Mouse (Mus musculus) limb, embryonic 14.5 days (tissue): ENCODE results near the gene Inpp4a. TPM values are rescaled to one million over a fixed set of nuclear protein-coding genes. Genes with fewer than 3 reads are reported as not detected.
A peak's percentile ranks its signal among the peaks of the same experiment; 100 is the strongest.

ENCODE experiments used
- ATAC-seq: fragments of 200-750 bp; cut with Nextera tagmentation; 2 replicates; pipeline ENCODE4 v1.8.0; 2017; ENCODE audit warnings: low read depth, moderate number of reproducible peaks, moderate TSS enrichment; ENCODE audit not compliant: low FRiP score
- DNase-seq: peaks from one replicate; pipeline ENCODE4 v3.0.0-alpha.2; 2015; ENCODE audit warnings: low spot score
- H3K27ac ChIP-seq: fragments of 300-500 bp; sonication (generic); replicated peaks from 2 replicates; pipeline ENCODE4 v1.5.1; 2014; ENCODE audit warnings: low read depth, mild to moderate bottlenecking, low read length, moderate library complexity, mixed read lengths
- H3K27me3 ChIP-seq: fragments of 300-500 bp; sonication (generic); 2 replicates; pipeline ENCODE4 v1.6.1; 2014; ENCODE audit warnings: low read length, mixed read lengths; ENCODE audit not compliant: control insufficient read depth, insufficient read depth
- H3K36me3 ChIP-seq: fragments of 300-500 bp; sonication (generic); 2 replicates; pipeline ENCODE4 v1.6.1; 2014; ENCODE audit warnings: mild to moderate bottlenecking, low read length, moderate library complexity, mixed read lengths; ENCODE audit not compliant: control insufficient read depth, insufficient read depth
- H3K4me1 ChIP-seq: fragments of 300-500 bp; sonication (generic); 2 replicates; pipeline ENCODE4 v1.6.1; 2014; ENCODE audit warnings: antibody characterized with exemption, low read length, mixed read lengths; ENCODE audit not compliant: control insufficient read depth, insufficient read depth
- H3K4me2 ChIP-seq: fragments of 300-500 bp; sonication (generic); replicated peaks from 2 replicates; pipeline ENCODE4 v1.6.1; 2014; ENCODE audit warnings: low read depth, mild to moderate bottlenecking, low read length, moderate library complexity; ENCODE audit not compliant: severe bottlenecking
- H3K4me3 ChIP-seq: fragments of 300-500 bp; sonication (generic); replicated peaks from 2 replicates; pipeline ENCODE4 v1.5.1; 2014; ENCODE audit warnings: low read length
- H3K9ac ChIP-seq: fragments of 300-500 bp; sonication (generic); 2 replicates; pipeline ENCODE4 v1.6.1; 2014; ENCODE audit warnings: mild to moderate bottlenecking, low read depth, low read length, moderate library complexity; ENCODE audit not compliant: severe bottlenecking
- H3K9me3 ChIP-seq: fragments of 300-500 bp; sonication (generic); 2 replicates; pipeline ENCODE4 v1.6.1; 2016; ENCODE audit warnings: low read length; ENCODE audit not compliant: control insufficient read depth
- POLR2A ChIP-seq: fragments of 200-500 bp; IDR thresholded peaks from 2 replicates; pipeline ENCODE4 v1.8.0; 2012; ENCODE audit warnings: inconsistent platforms, mild to moderate bottlenecking, moderate library complexity, borderline replicate concordance; ENCODE audit not compliant: insufficient read depth, insufficient read length; ENCODE audit errors: extremely low read depth
- WGBS: fragments of 180-500 bp; shearing (Covaris S2); extraction: QIAGEN DNeasy Blood & Tissue Kit; methylation state at CpG from one replicate; pipeline ENCODE4 v1.1.7; 2014; 5-methylcytosine and 5-hydroxymethylcytosine counted together
- polyA plus RNA-seq, 2 experiments: library from polyadenylated mRNA; depleted of rRNA in 1 of 2; stranded (reverse) in 1 of 2; unstranded in 1 of 2; fragments of >200 nt; fragmentation: Nextera tagmentation in 1 of 2; extraction: Ambion mirVana in 1 of 2; gene quantifications; 2 replicates each; pipeline versions ENCODE4 v1.2.1 to v1.2.3; 2012 to 2014

Inpp4a gene
- polyA plus RNA-seq (2012; rRNA removed) (13.6 and 15.6 TPM in 2 replicates), polyA plus RNA-seq (2014; fragmentation: Nextera tagmentation; extraction: Ambion mirVana) (16.6 and 18.5 TPM in 2 replicates)

DNA sequence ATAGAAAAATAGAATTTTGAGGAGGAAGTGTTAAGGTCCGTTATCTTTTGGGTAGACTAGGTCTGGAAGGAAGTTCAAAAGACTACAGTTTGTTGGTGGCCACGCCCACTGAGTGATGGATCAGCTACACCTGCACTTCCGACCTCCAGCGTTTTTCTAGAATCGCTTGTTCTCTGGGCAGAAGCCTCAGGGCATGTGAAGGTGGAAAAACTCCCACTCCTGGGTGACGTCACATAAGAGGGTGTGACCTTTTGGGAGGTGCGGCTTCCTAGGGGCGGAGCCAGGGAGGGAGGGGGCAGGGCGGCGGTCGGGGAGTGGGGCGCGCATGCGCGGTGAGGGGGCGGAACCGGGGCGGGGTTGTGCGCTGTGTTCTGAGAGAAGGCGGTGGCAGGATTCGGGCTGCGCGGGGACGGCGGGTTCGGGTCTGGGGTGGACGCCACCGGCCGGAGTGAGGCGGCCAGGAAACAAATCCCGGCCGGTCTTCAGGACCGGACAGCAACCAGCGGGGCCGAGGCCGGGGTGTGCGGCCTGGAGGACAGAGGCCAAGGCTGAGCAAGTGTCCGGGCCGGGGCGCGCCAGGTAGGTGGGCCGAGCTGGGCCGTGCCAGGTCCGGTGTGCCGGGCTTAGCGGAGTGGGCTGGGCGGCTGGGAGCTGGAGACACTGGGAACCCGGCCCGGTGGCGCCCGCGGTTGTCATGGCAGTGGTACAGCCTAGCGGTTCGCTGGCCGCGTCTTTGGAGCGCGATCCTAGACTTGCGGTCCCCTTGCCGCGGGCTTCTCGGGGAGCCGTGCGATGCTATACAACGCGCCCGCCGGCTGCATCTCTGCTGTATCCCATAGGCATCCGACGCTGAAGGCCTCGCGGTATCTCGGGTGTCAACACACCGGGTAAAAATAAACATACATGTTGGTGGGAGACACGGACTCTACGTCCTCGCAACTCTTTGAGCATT is at the start of gene Inpp4a:
Gene Inpp4a, plus strand, starts transcription at position 326 of the 952 bp plus-strand sequence.
- ATAC-seq (peak; percentile 90), DNase-seq (peak; percentile 88)
- no peaks in the 10 kb centered on the region for H3K36me3 ChIP-seq
- H3K27me3 ChIP-seq: no peaks in the 10 kb centered on the region
- no peak for TF ChIP-seq POLR2A
- H3K4me1 ChIP-seq: 0 out of 2 replicates have a peak, but pooled peaks cover 7% of the 10 kb centered on the region
- under 1% methylated on average over 52 of the region's 77 CpGs for WGBS
- H3K27ac ChIP-seq: no peak within 1 kb of the TSS
- H3K4me3 ChIP-seq: peak within 1 kb of the TSS; percentile 90
- H3K4me2 ChIP-seq: peak within 1 kb of the TSS; percentile 65
- H3K9ac ChIP-seq: peak within 1 kb of the TSS; percentile 87
- no peaks in the 10 kb centered on the region for H3K9me3 ChIP-seq

DNA sequence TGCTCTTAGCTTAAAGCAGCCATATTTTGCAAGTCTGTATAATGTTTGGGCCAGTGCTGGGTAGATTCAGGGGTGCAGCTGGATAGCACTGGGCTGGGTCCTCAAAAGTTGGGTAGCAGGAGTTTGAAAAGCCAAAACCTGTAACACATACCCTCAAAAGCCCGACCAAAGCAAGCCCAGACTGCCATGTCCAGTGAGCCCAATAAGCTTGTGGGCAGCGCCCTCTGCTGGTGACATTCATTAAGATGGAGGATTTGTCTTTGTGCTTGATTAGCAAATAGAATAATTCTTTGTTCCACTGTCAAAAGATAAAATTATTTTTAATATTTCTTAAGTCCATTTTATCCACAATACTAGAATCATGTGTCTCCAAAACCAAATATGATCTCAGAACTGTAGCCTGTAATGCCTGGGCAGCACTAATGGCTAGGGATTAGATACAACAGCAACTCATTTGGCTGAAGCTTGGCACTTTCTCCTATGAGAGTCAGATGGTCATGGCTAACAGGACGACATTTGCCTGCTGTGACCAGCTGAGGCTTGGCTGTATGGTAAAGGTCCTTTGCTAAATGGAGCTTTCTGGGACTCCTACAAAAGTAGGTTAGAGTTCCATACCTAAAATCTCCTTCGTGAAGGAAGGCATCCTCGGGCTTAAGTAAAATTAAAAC is 48.9 kb upstream of the Inpp4a start:
- H3K9ac ChIP-seq: no peak overlapping the region
- no peak overlapping the region for H3K4me3 ChIP-seq
- TF ChIP-seq POLR2A: no peak
- ATAC-seq: peak; percentile 57; the same call in 1 of the 2 replicates
- peak; percentile 85 for DNase-seq
- no peak overlapping the region for H3K4me2 ChIP-seq
- H3K27me3 ChIP-seq: no peaks in the 10 kb centered on the region
- no peak overlapping the region for H3K27ac ChIP-seq
- H3K4me1 ChIP-seq: 0 out of 2 replicates have a peak, but pooled peaks cover 5% of the 10 kb centered on the region
- H3K9me3 ChIP-seq: no peaks in the 10 kb centered on the region
- H3K36me3 ChIP-seq: no peaks in the 10 kb centered on the region
- WGBS: 38% methylated on average over 5 of the region's 5 CpGs

DNA sequence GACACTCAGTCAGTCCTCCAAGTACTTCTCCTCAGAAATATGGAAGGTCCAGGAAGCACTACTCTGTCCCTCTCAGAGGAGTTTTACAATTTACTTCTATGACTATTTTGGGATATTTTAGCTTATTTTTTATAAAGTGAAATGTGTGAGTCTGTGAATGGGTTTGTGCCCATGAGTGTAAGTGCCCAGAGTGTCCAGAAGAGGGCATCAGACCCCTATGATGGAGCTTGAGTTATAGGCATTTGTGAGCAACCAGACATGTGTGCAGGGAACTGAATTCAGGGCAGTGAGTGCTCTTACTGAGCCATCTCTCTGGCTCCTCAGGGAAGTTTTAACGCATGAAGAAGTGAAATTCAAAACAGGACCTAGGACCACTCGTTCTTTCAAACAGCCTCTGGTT is 41.2 kb upstream of the Inpp4a start:
- Histone ChIP-seq H3K9me3 (no peaks in the 10 kb centered on the region), H3K4me3 (no peak overlapping the region), H3K4me2 (no peak overlapping the region), H3K27me3 (no peaks in the 10 kb centered on the region), H3K4me1 (no peaks in the 10 kb centered on the region), H3K36me3 (no peaks in the 10 kb centered on the region), H3K9ac (no peak overlapping the region), H3K27ac (no peak overlapping the region)
- whole genome bisulfite sequencing: 91% methylated on average over 2 of the region's 2 CpGs
- no peak for TF ChIP-seq POLR2A
- DNase-seq (no peak), ATAC-seq (no peak)

DNA sequence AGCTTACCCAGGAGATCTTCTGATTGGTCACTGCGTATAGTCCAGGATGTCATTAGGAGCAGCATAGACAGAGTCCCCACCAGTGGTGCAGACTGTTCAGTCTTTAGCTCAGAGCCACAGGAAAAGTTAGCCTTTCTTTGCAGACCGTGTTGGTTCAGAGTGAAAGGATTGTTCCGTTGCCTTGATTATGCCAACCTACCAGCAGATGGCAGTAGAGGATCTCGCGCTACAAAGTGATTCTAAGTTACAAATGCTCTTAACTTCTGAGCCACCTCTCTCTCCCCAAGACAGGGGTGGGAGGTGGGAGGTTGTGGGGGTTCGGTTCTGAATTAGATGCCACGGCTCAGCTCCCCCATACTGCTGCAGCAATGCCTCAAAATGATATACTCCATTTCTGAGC is 27.2 kb upstream of the Inpp4a start:
- H3K27ac ChIP-seq: no peak overlapping the region
- DNase-seq (peak; percentile 83), ATAC-seq (no peak)
- H3K9me3 ChIP-seq: no peaks in the 10 kb centered on the region
- H3K9ac ChIP-seq: no peak overlapping the region
- H3K36me3 ChIP-seq: no peaks in the 10 kb centered on the region
- H3K4me2 ChIP-seq: no peak overlapping the region
- no peaks in the 10 kb centered on the region for H3K27me3 ChIP-seq
- H3K4me3 ChIP-seq: no peak overlapping the region
- TF ChIP-seq POLR2A: no peak
- H3K4me1 ChIP-seq: no peaks in the 10 kb centered on the region
- 7% methylated on average over 7 of the region's 7 CpGs for WGBS

DNA sequence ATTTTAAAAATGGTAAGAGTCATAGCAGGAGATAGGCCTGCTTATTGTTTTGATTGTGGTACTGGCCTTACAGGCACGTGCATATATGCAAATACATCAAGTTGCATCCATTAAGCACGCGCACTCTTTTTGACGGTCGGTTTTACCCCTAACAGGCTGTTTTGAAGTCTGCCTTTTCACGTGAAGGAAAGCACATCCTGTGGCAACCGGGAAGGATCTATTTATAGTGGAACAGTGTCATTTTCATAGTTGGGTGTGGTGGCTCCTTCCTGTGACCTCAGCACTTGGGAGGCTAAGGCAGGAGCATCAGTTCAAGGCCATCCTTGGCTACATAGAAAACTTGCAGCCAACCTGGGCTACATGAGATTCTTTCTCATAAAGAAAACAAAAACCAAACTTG is 13.1 kb upstream of the Inpp4a start:
- no peaks in the 10 kb centered on the region for H3K27me3 ChIP-seq
- H3K36me3 ChIP-seq: no peaks in the 10 kb centered on the region
- no peak for TF ChIP-seq POLR2A
- H3K4me1 ChIP-seq: no peaks in the 10 kb centered on the region
- WGBS: 79% methylated on average over 7 of the region's 7 CpGs
- no peak overlapping the region for H3K4me3 ChIP-seq
- no peak for DNase-seq
- ATAC-seq: no peak
- H3K27ac ChIP-seq: no peak overlapping the region
- H3K4me2 ChIP-seq: no peak overlapping the region
- no peak overlapping the region for H3K9ac ChIP-seq
- no peaks in the 10 kb centered on the region for H3K9me3 ChIP-seq
